Mouse (Mus musculus) hindbrain, embryonic 13.5 days (tissue): ENCODE measurements around the gene Kndc1. TPM values are rescaled to one million over a fixed set of nuclear protein-coding genes. Genes with fewer than 3 reads are reported as not detected.

Source experiments
- ATAC-seq: fragments of 200-750 bp; cut with Nextera tagmentation; 2 replicates; pipeline ENCODE4 v1.8.0; 2017; ENCODE audit warnings: moderate TSS enrichment; ENCODE audit not compliant: low FRiP score
- H3K27ac ChIP-seq: fragments of 300-500 bp; sonication (generic); 2 replicates; pipeline ENCODE4 v1.5.1; 2015; ENCODE audit warnings: inconsistent platforms, mild to moderate bottlenecking, moderate library complexity
- H3K27me3 ChIP-seq: fragments of 300-500 bp; sonication (generic); 2 replicates; pipeline ENCODE4 v1.6.1; 2015; ENCODE audit warnings: mild to moderate bottlenecking, inconsistent platforms
- H3K36me3 ChIP-seq: fragments of 300-500 bp; sonication (generic); 2 replicates; pipeline ENCODE4 v1.6.1; 2015; ENCODE audit warnings: mild to moderate bottlenecking, inconsistent platforms
- H3K4me1 ChIP-seq: fragments of 300-500 bp; sonication (generic); replicated peaks from 2 replicates; pipeline ENCODE4 v1.6.1; 2015; ENCODE audit warnings: inconsistent platforms
- H3K4me2 ChIP-seq: fragments of 300-500 bp; sonication (generic); 2 replicates; pipeline ENCODE4 v1.6.1; 2015; ENCODE audit warnings: inconsistent platforms, mild to moderate bottlenecking, moderate library complexity
- H3K4me3 ChIP-seq: fragments of 300-500 bp; sonication (generic); 2 replicates; pipeline ENCODE4 v1.5.1; 2015; ENCODE audit warnings: mild to moderate bottlenecking, inconsistent platforms
- H3K9ac ChIP-seq: fragments of 300-500 bp; sonication (generic); 2 replicates; pipeline ENCODE4 v1.6.1; 2015; ENCODE audit warnings: mild to moderate bottlenecking, inconsistent platforms
- H3K9me3 ChIP-seq: fragments of 300-500 bp; sonication (generic); 2 replicates; pipeline ENCODE4 v1.6.1; 2016; ENCODE audit warnings: inconsistent platforms
- WGBS: fragments of 180-500 bp; shearing (Covaris S2); methylation state at CpG from one replicate; pipeline ENCODE4 v1.1.7; 2015; 5-methylcytosine and 5-hydroxymethylcytosine counted together
- polyA plus RNA-seq: library from polyadenylated mRNA; unstranded; fragments of >200 nt; fragmentation: Nextera tagmentation; extraction: Ambion mirVana; gene quantifications from 2 replicates; pipeline ENCODE4 v1.2.1, GENCODE M21; 2015

Kndc1 gene
- polyA plus RNA-seq: 8.3 and 10.0 TPM in 2 replicates

- peaks cover 24% of the 10 kb centered on the region for H3K4me1 ChIP-seq
- peaks cover 43% of the 10 kb centered on the region for H3K27me3 ChIP-seq
- H3K4me3 ChIP-seq: peak within 1 kb of the TSS; percentile 65
- peak within 1 kb of the TSS; percentile 86 for H3K4me2 ChIP-seq
- no peaks in the 10 kb centered on the region for H3K36me3 ChIP-seq
- no peaks in the 10 kb centered on the region for H3K9me3 ChIP-seq
- WGBS: under 1% methylated on average over 50 of the region's 50 CpGs
- H3K27ac ChIP-seq: no peak within 1 kb of the TSS
- H3K9ac ChIP-seq: peak within 1 kb of the TSS; percentile 82
- peak; percentile 92 for ATAC-seq
Measured at GRCm38 (mm10) chr7:139894655-139895557, at the start of gene Kndc1. TSS of gene Kndc1 (plus strand) at chr7:139894696.

DNA sequence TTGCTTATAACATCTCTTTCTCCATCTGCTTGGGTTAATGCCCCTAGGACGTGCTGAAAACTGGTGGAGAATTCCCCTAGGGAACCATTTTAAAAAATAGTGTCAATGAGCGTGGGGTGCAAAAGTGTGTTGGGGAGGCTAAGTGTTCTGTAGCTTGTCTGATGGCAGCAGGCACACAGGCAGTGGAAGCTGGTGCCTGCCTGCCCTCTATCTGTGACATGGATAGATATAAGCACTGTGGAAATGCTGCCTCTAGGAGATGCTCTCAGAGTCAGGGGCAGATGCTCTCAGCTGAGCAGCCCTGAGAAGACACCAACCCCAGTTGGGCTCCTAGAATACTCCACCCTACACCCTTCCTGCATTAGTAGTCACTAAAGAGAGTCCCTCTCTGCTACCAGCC, 49.4 kb upstream of the Kndc1 start:
- WGBS: 74% methylated on average over 2 of the region's 2 CpGs

GRCm38 (mm10) chr7:139850152-139850551, 44.3 kb upstream of the Kndc1 start:
- Histone ChIP-seq H3K4me1 (peaks cover 32% of the 10 kb centered on the region), H3K27me3 (no peaks in the 10 kb centered on the region), H3K4me3 (no peak overlapping the region), H3K4me2 (no peak overlapping the region), H3K9me3 (no peaks in the 10 kb centered on the region), H3K36me3 (no peaks in the 10 kb centered on the region), H3K27ac (peak overlapping the region; percentile 87), H3K9ac (peak overlapping the region; percentile 3; the same call in 1 of the 2 replicates)
- 15% methylated on average over 6 of the region's 6 CpGs for WGBS
- ATAC-seq: peak; percentile 83

More for the DNA sequence above, 49.4 kb upstream of the Kndc1 start:
- Histone ChIP-seq H3K36me3 (peaks cover 14% of the 10 kb centered on the region), H3K9ac (no peak overlapping the region), H3K4me1 (peaks cover 26% of the 10 kb centered on the region), H3K27ac (no peak overlapping the region), H3K27me3 (no peaks in the 10 kb centered on the region), H3K9me3 (no peaks in the 10 kb centered on the region), H3K4me2 (no peak overlapping the region), H3K4me3 (no peak overlapping the region)
- ATAC-seq: no peak

- Histone ChIP-seq H3K9me3 (no peaks in the 10 kb centered on the region), H3K4me3 (no peak overlapping the region), H3K27me3 (no peaks in the 10 kb centered on the region), H3K9ac (peak overlapping the region; percentile 3; the same call in 1 of the 2 replicates), H3K4me2 (no peak overlapping the region), H3K4me1 (peaks cover 33% of the 10 kb centered on the region), H3K27ac (peak overlapping the region; percentile 87), H3K36me3 (no peaks in the 10 kb centered on the region)
- 59% methylated on average over 5 of the region's 5 CpGs for WGBS
- peak; percentile 29; the same call in 1 of the 2 replicates for ATAC-seq
Measured at GRCm38 (mm10) chr7:139850677-139851076, 43.8 kb upstream of the Kndc1 start.

GRCm38 (mm10) chr7:139851098-139851497, 43.4 kb upstream of the Kndc1 start:
- H3K4me2 ChIP-seq: no peak overlapping the region

DNA sequence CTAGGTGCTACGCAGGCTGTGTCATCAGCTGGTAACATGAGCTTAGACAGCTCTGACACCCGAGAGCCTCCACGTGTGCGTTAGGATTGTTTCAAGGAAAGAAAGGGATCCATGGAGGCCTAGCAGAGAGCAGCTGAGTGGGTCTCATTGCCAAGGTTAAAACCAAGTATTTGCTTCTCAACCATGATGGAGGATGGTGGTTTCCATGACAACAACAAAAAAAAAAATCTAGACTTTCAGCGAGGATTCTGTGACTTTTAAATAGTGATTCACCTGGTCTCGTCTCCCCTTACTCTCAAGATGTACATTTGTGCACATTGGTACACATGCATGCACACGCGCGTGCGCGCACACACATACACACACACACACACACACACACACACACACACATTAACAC, 39.2 kb upstream of the Kndc1 start:
- Histone ChIP-seq H3K27me3 (no peaks in the 10 kb centered on the region), H3K9me3 (no peaks in the 10 kb centered on the region), H3K4me3 (no peak overlapping the region), H3K27ac (no peak overlapping the region), H3K4me2 (no peak overlapping the region), H3K9ac (no peak overlapping the region), H3K36me3 (no peaks in the 10 kb centered on the region), H3K4me1 (peaks cover 16% of the 10 kb centered on the region)
- no peak for ATAC-seq
- WGBS: 81% methylated on average over 11 of the region's 11 CpGs

More at GRCm38 (mm10) chr7:139851098-139851497, 43.4 kb upstream of the Kndc1 start:
- 36% methylated on average over 6 of the region's 6 CpGs for WGBS
- peak; percentile 66 for ATAC-seq
- H3K36me3 ChIP-seq: no peaks in the 10 kb centered on the region
- peaks cover 33% of the 10 kb centered on the region for H3K4me1 ChIP-seq
- no peaks in the 10 kb centered on the region for H3K9me3 ChIP-seq
- peak overlapping the region; percentile 87 for H3K27ac ChIP-seq
- no peak overlapping the region for H3K4me3 ChIP-seq
- no peak overlapping the region for H3K9ac ChIP-seq
- H3K27me3 ChIP-seq: no peaks in the 10 kb centered on the region

DNA sequence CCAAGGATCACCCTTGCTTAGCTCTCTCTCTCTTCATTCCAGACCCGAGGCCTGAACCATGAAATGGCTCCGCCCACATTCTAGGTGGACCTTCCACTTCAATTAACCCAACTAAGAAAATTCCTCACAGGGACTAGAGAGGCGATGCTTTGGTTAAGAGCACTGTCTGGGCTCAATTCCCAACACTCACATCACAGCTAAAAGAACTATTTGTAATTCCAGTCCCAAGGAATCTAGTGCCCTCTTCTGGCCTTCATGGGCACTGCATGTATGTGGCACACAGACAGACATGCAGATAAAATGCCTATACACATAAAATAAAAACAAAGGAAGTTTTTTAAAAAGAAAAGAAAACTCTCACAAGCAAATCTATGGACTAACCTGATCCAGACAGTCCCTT, 33.1 kb upstream of the Kndc1 start:
- Histone ChIP-seq H3K4me1 (no peaks in the 10 kb centered on the region), H3K27me3 (no peaks in the 10 kb centered on the region), H3K4me3 (no peak overlapping the region), H3K36me3 (no peaks in the 10 kb centered on the region), H3K4me2 (no peak overlapping the region), H3K9me3 (no peaks in the 10 kb centered on the region), H3K27ac (no peak overlapping the region), H3K9ac (no peak overlapping the region)
- ATAC-seq: 0 out of 2 replicates have a peak, but pooled peaks have one; percentile 24
- 25% methylated on average over 3 of the region's 3 CpGs for WGBS

- WGBS: 87% methylated on average over 2 of the region's 2 CpGs
- no peak for ATAC-seq
Measured at GRCm38 (mm10) chr7:139863076-139863475, 31.4 kb upstream of the Kndc1 start.

GRCm38 (mm10) chr7:139864253-139864652, 30.2 kb upstream of the Kndc1 start:
- ATAC-seq: no peak

More at GRCm38 (mm10) chr7:139863076-139863475, 31.4 kb upstream of the Kndc1 start:
- H3K27me3 ChIP-seq: no peaks in the 10 kb centered on the region
- H3K27ac ChIP-seq: no peak overlapping the region
- no peak overlapping the region for H3K4me3 ChIP-seq
- no peak overlapping the region for H3K4me2 ChIP-seq
- H3K9me3 ChIP-seq: no peaks in the 10 kb centered on the region
- no peak overlapping the region for H3K9ac ChIP-seq
- H3K4me1 ChIP-seq: no peaks in the 10 kb centered on the region
- no peaks in the 10 kb centered on the region for H3K36me3 ChIP-seq

GRCm38 (mm10) chr7:139864871-139865270, 29.6 kb upstream of the Kndc1 start:
- WGBS: 95% methylated on average over 1 of the region's 1 CpGs
- Histone ChIP-seq H3K27ac (no peak overlapping the region), H3K4me1 (no peaks in the 10 kb centered on the region), H3K36me3 (no peaks in the 10 kb centered on the region), H3K4me2 (no peak overlapping the region), H3K9me3 (no peaks in the 10 kb centered on the region), H3K27me3 (no peaks in the 10 kb centered on the region), H3K4me3 (no peak overlapping the region), H3K9ac (no peak overlapping the region)
- ATAC-seq: no peak

More at GRCm38 (mm10) chr7:139864253-139864652, 30.2 kb upstream of the Kndc1 start:
- H3K4me3 ChIP-seq: no peak overlapping the region
- no peaks in the 10 kb centered on the region for H3K36me3 ChIP-seq
- no peaks in the 10 kb centered on the region for H3K9me3 ChIP-seq
- H3K9ac ChIP-seq: no peak overlapping the region
- no peak overlapping the region for H3K27ac ChIP-seq
- H3K4me2 ChIP-seq: no peak overlapping the region
- 56% methylated on average over 2 of the region's 2 CpGs for WGBS
- no peaks in the 10 kb centered on the region for H3K4me1 ChIP-seq
- H3K27me3 ChIP-seq: no peaks in the 10 kb centered on the region

GRCm38 (mm10) chr7:139871014-139871413, 23.5 kb upstream of the Kndc1 start:
- Histone ChIP-seq H3K9me3 (no peaks in the 10 kb centered on the region), H3K9ac (no peak overlapping the region), H3K27ac (no peak overlapping the region), H3K4me1 (peaks cover 4% of the 10 kb centered on the region; the same call in 1 of the 2 replicates), H3K36me3 (peaks cover 10% of the 10 kb centered on the region), H3K27me3 (no peaks in the 10 kb centered on the region), H3K4me2 (no peak overlapping the region), H3K4me3 (no peak overlapping the region)
- ATAC-seq: peak; percentile 86
- 72% methylated on average over 5 of the region's 5 CpGs for WGBS

GRCm38 (mm10) chr7:139877167-139877792, 17.2 kb upstream of the Kndc1 start:
- no peaks in the 10 kb centered on the region for H3K27me3 ChIP-seq
- no peaks in the 10 kb centered on the region for H3K9me3 ChIP-seq
- H3K9ac ChIP-seq: no peak overlapping the region
- WGBS: 73% methylated on average over 10 of the region's 10 CpGs
- no peak overlapping the region for H3K4me2 ChIP-seq
- no peak overlapping the region for H3K27ac ChIP-seq
- no peak overlapping the region for H3K4me3 ChIP-seq
- ATAC-seq: peak; percentile 71
- 0 out of 2 replicates have a peak, but pooled peaks cover 4% of the 10 kb centered on the region for H3K4me1 ChIP-seq
- H3K36me3 ChIP-seq: peaks cover 10% of the 10 kb centered on the region
